Mouse (Mus musculus): ENCODE measurements around the gene Hmgb3. TPM values are rescaled to one million over a fixed set of nuclear protein-coding genes. Genes with fewer than 3 reads are reported as not detected.
A peak's percentile ranks its signal among the peaks of the same experiment; 100 is the strongest.

Gene Hmgb3
- polyA plus RNA-seq, 1 experiment from 2014 or later, result 350 TPM

- H3K27ac ChIP-seq, result no peak overlapping the region
- no peaks in the 10 kb centered on the region for H3K27me3 ChIP-seq (ENCODE audit: control insufficient read depth, insufficient read depth, low read length)
- no peak overlapping the region for H3K9ac ChIP-seq
- H3K4me1 ChIP-seq (replicated peaks; ENCODE audit: control insufficient read depth, insufficient read depth, low read length), result no peaks in the 10 kb centered on the region
- 67% methylated on average over 3 of the region's 3 CpGs for WGBS
- no peak overlapping the region for H3K4me3 ChIP-seq (replicated peaks; ENCODE audit: low read length)
- no peaks in the 10 kb centered on the region for H3K36me3 ChIP-seq (replicated peaks; ENCODE audit: control insufficient read depth, insufficient read depth)
- no peak overlapping the region for H3K4me2 ChIP-seq (replicated peaks)
- no peaks in the 10 kb centered on the region for H3K9me3 ChIP-seq (ENCODE audit: control insufficient read depth, low read length)
- no peak for DNase-seq (ENCODE audit: low spot score)
- no peak for ATAC-seq (ENCODE audit: low FRiP score)
Measured at GRCm38 (mm10) chrX:71532635-71533034, 23.1 kb upstream of the Hmgb3 start.

- DNase-seq (ENCODE audit: low spot score) (no peak), ATAC-seq (ENCODE audit: low FRiP score) (no peak)
- WGBS, result 82% methylated on average over 5 of the region's 5 CpGs
- H3K4me1 ChIP-seq (replicated peaks; ENCODE audit: control insufficient read depth, insufficient read depth, low read length), result no peaks in the 10 kb centered on the region
- H3K27ac ChIP-seq, result no peak overlapping the region
- no peaks in the 10 kb centered on the region for H3K9me3 ChIP-seq (ENCODE audit: control insufficient read depth, low read length)
- H3K4me3 ChIP-seq (replicated peaks; ENCODE audit: low read length), result no peak overlapping the region
- H3K9ac ChIP-seq, result no peak overlapping the region
- no peak overlapping the region for H3K4me2 ChIP-seq (replicated peaks)
- no peaks in the 10 kb centered on the region for H3K36me3 ChIP-seq (replicated peaks; ENCODE audit: control insufficient read depth, insufficient read depth)
- H3K27me3 ChIP-seq (ENCODE audit: control insufficient read depth, insufficient read depth, low read length), result no peaks in the 10 kb centered on the region
Measured at GRCm38 (mm10) chrX:71534102-71534501, 21.6 kb upstream of the Hmgb3 start.

- Histone ChIP-seq H3K4me3 (replicated peaks; ENCODE audit: low read length) (no peak overlapping the region), H3K27ac (no peak overlapping the region), H3K4me1 (replicated peaks; ENCODE audit: control insufficient read depth, insufficient read depth, low read length) (no peaks in the 10 kb centered on the region), H3K4me2 (replicated peaks) (no peak overlapping the region), H3K27me3 (ENCODE audit: control insufficient read depth, insufficient read depth, low read length) (no peaks in the 10 kb centered on the region), H3K9me3 (ENCODE audit: control insufficient read depth, low read length) (no peaks in the 10 kb centered on the region), H3K36me3 (replicated peaks; ENCODE audit: control insufficient read depth, insufficient read depth) (no peaks in the 10 kb centered on the region), H3K9ac (no peak overlapping the region)
- no peak for ATAC-seq (ENCODE audit: low FRiP score)
- WGBS, result 69% methylated on average over 2 of the region's 2 CpGs
- DNase-seq (ENCODE audit: low spot score), result no peak
Measured at GRCm38 (mm10) chrX:71537791-71538190, 17.9 kb upstream of the Hmgb3 start.

- ATAC-seq (ENCODE audit: low FRiP score) (no peak), DNase-seq (ENCODE audit: low spot score) (no peak)
- WGBS, result 76% methylated on average over 7 of the region's 7 CpGs
- H3K9ac ChIP-seq, result no peak overlapping the region
- H3K9me3 ChIP-seq (ENCODE audit: control insufficient read depth, low read length), result no peaks in the 10 kb centered on the region
- H3K4me2 ChIP-seq (replicated peaks), result no peak overlapping the region
- no peaks in the 10 kb centered on the region for H3K4me1 ChIP-seq (replicated peaks; ENCODE audit: control insufficient read depth, insufficient read depth, low read length)
- H3K27me3 ChIP-seq (ENCODE audit: control insufficient read depth, insufficient read depth, low read length), result 0 out of 2 replicates have a peak, but pooled peaks cover 4% of the 10 kb centered on the region
- H3K4me3 ChIP-seq (replicated peaks; ENCODE audit: low read length), result no peak overlapping the region
- no peak overlapping the region for H3K27ac ChIP-seq
- no peaks in the 10 kb centered on the region for H3K36me3 ChIP-seq (replicated peaks; ENCODE audit: control insufficient read depth, insufficient read depth)
Measured at GRCm38 (mm10) chrX:71540821-71541510, 14.8 kb upstream of the Hmgb3 start.

GRCm38 (mm10) chrX:71544731-71545130, 11.0 kb upstream of the Hmgb3 start:
- 68% methylated on average over 5 of the region's 5 CpGs for WGBS
- Histone ChIP-seq H3K9me3 (ENCODE audit: control insufficient read depth, low read length) (no peaks in the 10 kb centered on the region), H3K27me3 (ENCODE audit: control insufficient read depth, insufficient read depth, low read length) (0 out of 2 replicates have a peak, but pooled peaks cover 4% of the 10 kb centered on the region), H3K4me2 (replicated peaks) (no peak overlapping the region), H3K4me1 (replicated peaks; ENCODE audit: control insufficient read depth, insufficient read depth, low read length) (no peaks in the 10 kb centered on the region), H3K27ac (no peak overlapping the region), H3K9ac (no peak overlapping the region), H3K4me3 (replicated peaks; ENCODE audit: low read length) (no peak overlapping the region), H3K36me3 (replicated peaks; ENCODE audit: control insufficient read depth, insufficient read depth) (no peaks in the 10 kb centered on the region)
- ATAC-seq (ENCODE audit: low FRiP score) (no peak), DNase-seq (ENCODE audit: low spot score) (no peak)

GRCm38 (mm10) chrX:71545163-71545562, 10.6 kb upstream of the Hmgb3 start:
- ATAC-seq (ENCODE audit: low FRiP score), result no peak
- no peak overlapping the region for H3K9ac ChIP-seq
- H3K9me3 ChIP-seq (ENCODE audit: control insufficient read depth, low read length), result no peaks in the 10 kb centered on the region
- DNase-seq (ENCODE audit: low spot score), result no peak
- no peaks in the 10 kb centered on the region for H3K4me1 ChIP-seq (replicated peaks; ENCODE audit: control insufficient read depth, insufficient read depth, low read length)
- WGBS, result 69% methylated on average over 2 of the region's 2 CpGs
- no peak overlapping the region for H3K4me3 ChIP-seq (replicated peaks; ENCODE audit: low read length)
- no peak overlapping the region for H3K27ac ChIP-seq
- no peak overlapping the region for H3K4me2 ChIP-seq (replicated peaks)
- H3K36me3 ChIP-seq (replicated peaks; ENCODE audit: control insufficient read depth, insufficient read depth), result no peaks in the 10 kb centered on the region
- H3K27me3 ChIP-seq (ENCODE audit: control insufficient read depth, insufficient read depth, low read length), result 0 out of 2 replicates have a peak, but pooled peaks cover 4% of the 10 kb centered on the region

- H3K27me3 ChIP-seq (ENCODE audit: control insufficient read depth, insufficient read depth, low read length), result no peaks in the 10 kb centered on the region
- H3K4me1 ChIP-seq (replicated peaks; ENCODE audit: control insufficient read depth, insufficient read depth, low read length), result no peaks in the 10 kb centered on the region; the same call in 1 of the 2 replicates
- H3K36me3 ChIP-seq (replicated peaks; ENCODE audit: control insufficient read depth, insufficient read depth), result peaks cover 18% of the 10 kb centered on the region
- H3K4me2 ChIP-seq (replicated peaks), result peak overlapping the region; percentile 52
- H3K9me3 ChIP-seq (ENCODE audit: control insufficient read depth, low read length), result no peaks in the 10 kb centered on the region
- ATAC-seq (ENCODE audit: low FRiP score) (peak; percentile 67), DNase-seq (ENCODE audit: low spot score) (peak; percentile 28)
- H3K9ac ChIP-seq, result peak overlapping the region; percentile 93
- peak overlapping the region; percentile 97 for H3K27ac ChIP-seq
- 8% methylated on average over 26 of the region's 112 CpGs for WGBS
- peak overlapping the region; percentile 72 for H3K4me3 ChIP-seq (replicated peaks; ENCODE audit: low read length)
Measured at GRCm38 (mm10) chrX:71556115-71556941, 610 bp downstream of the Hmgb3 start.

GRCm38 (mm10) chrX:71556965-71557491, 1.3 kb downstream of the Hmgb3 start:
- Histone ChIP-seq H3K36me3 (replicated peaks; ENCODE audit: control insufficient read depth, insufficient read depth) (peaks cover 18% of the 10 kb centered on the region), H3K4me3 (replicated peaks; ENCODE audit: low read length) (peak overlapping the region; percentile 72), H3K9me3 (ENCODE audit: control insufficient read depth, low read length) (no peaks in the 10 kb centered on the region), H3K4me2 (replicated peaks) (peak overlapping the region; percentile 52), H3K4me1 (replicated peaks; ENCODE audit: control insufficient read depth, insufficient read depth, low read length) (no peaks in the 10 kb centered on the region; the same call in 1 of the 2 replicates), H3K27me3 (ENCODE audit: control insufficient read depth, insufficient read depth, low read length) (no peaks in the 10 kb centered on the region), H3K9ac (peak overlapping the region; percentile 93), H3K27ac (peak overlapping the region; percentile 97)
- 14% methylated on average over 26 of the region's 37 CpGs for WGBS
- DNase-seq (ENCODE audit: low spot score) (peak; percentile 27), ATAC-seq (ENCODE audit: low FRiP score) (no peak; the same call in none of the 2 replicates)

GRCm38 (mm10) chrX:71559336-71559735, 3.6 kb downstream of the Hmgb3 start:
- Histone ChIP-seq H3K27ac (no peak overlapping the region), H3K36me3 (replicated peaks; ENCODE audit: control insufficient read depth, insufficient read depth) (peaks cover 18% of the 10 kb centered on the region), H3K27me3 (ENCODE audit: control insufficient read depth, insufficient read depth, low read length) (no peaks in the 10 kb centered on the region), H3K9ac (no peak overlapping the region), H3K9me3 (ENCODE audit: control insufficient read depth, low read length) (no peaks in the 10 kb centered on the region), H3K4me3 (replicated peaks; ENCODE audit: low read length) (no peak overlapping the region), H3K4me2 (replicated peaks) (no peak overlapping the region), H3K4me1 (replicated peaks; ENCODE audit: control insufficient read depth, insufficient read depth, low read length) (no peaks in the 10 kb centered on the region; the same call in 1 of the 2 replicates)
- DNase-seq (ENCODE audit: low spot score) (no peak), ATAC-seq (ENCODE audit: low FRiP score) (no peak)
- 91% methylated on average over 2 of the region's 2 CpGs for WGBS

Data from hindbrain, embryonic 14.5 days (tissue).